Mouse (Mus musculus) heart, embryonic 15.5 days (tissue): ENCODE measurements around the gene Smim24. TPM values are rescaled to one million over a fixed set of nuclear protein-coding genes. Genes with fewer than 3 reads are reported as not detected.

Experiments used
- ATAC-seq: fragments of 200-750 bp; cut with Nextera tagmentation; replicated peaks from 2 replicates; pipeline ENCODE4 v1.8.0; 2017; ENCODE audit warnings: low read depth, moderate TSS enrichment; ENCODE audit not compliant: insufficient number of reproducible peaks, insufficient read depth, low FRiP score
- H3K27ac ChIP-seq: fragments of 300-500 bp; sonication (generic); 2 replicates; pipeline ENCODE4 v1.5.1; 2015; ENCODE audit warnings: mild to moderate bottlenecking, inconsistent platforms
- H3K27me3 ChIP-seq: fragments of 300-500 bp; sonication (generic); 2 replicates; pipeline ENCODE4 v1.6.1; 2015; ENCODE audit warnings: inconsistent platforms
- H3K36me3 ChIP-seq: fragments of 300-500 bp; sonication (generic); 2 replicates; pipeline ENCODE4 v1.6.1; 2015; ENCODE audit warnings: mild to moderate bottlenecking, inconsistent platforms
- H3K4me1 ChIP-seq: fragments of 300-500 bp; sonication (generic); replicated peaks from 2 replicates; pipeline ENCODE4 v1.6.1; 2015; ENCODE audit warnings: inconsistent platforms
- H3K4me2 ChIP-seq: fragments of 300-500 bp; sonication (generic); 2 replicates; pipeline ENCODE4 v1.6.1; 2015; ENCODE audit warnings: inconsistent platforms, mild to moderate bottlenecking, moderate library complexity
- H3K4me3 ChIP-seq: fragments of 300-500 bp; sonication (generic); 2 replicates; pipeline ENCODE4 v1.5.1; 2015; ENCODE audit warnings: mild to moderate bottlenecking, inconsistent platforms
- H3K9ac ChIP-seq: fragments of 300-500 bp; sonication (generic); 2 replicates; pipeline ENCODE4 v1.6.1; 2015; ENCODE audit warnings: mild to moderate bottlenecking, inconsistent platforms
- H3K9me3 ChIP-seq: fragments of 300-500 bp; sonication (generic); replicated peaks from 2 replicates; pipeline ENCODE4 v1.6.1; 2016; ENCODE audit warnings: inconsistent platforms
- WGBS: fragments of 180-500 bp; shearing (Covaris S2); methylation state at CpG from one replicate; pipeline ENCODE4 v1.1.7; 2015; ENCODE audit warnings: mixed read lengths; 5-methylcytosine and 5-hydroxymethylcytosine counted together
- polyA plus RNA-seq: library from polyadenylated mRNA; unstranded; fragments of >200 nt; fragmentation: Nextera tagmentation; extraction: Ambion mirVana; gene quantifications from 2 replicates; pipeline ENCODE4 v1.2.1, GENCODE M21; 2015

The Smim24 gene
- polyA plus RNA-seq, 1 experiment from 2014 or later: 4.1 TPM

GRCm38 (mm10) chr10:81366477-81367206, 26.2 kb upstream of the Smim24 start:
- no peak overlapping the region for H3K4me3 ChIP-seq
- ATAC-seq: no peak
- H3K9ac ChIP-seq: no peak overlapping the region
- H3K4me1 ChIP-seq: peaks cover 52% of the 10 kb centered on the region
- H3K27ac ChIP-seq: peak overlapping the region; percentile 93
- WGBS: 69% methylated on average over 6 of the region's 6 CpGs
- H3K9me3 ChIP-seq: no peaks in the 10 kb centered on the region
- H3K36me3 ChIP-seq: peaks cover 50% of the 10 kb centered on the region
- H3K27me3 ChIP-seq: no peaks in the 10 kb centered on the region
- no peak overlapping the region for H3K4me2 ChIP-seq

- 89% methylated on average over 6 of the region's 6 CpGs for WGBS
- Histone ChIP-seq H3K27ac (no peak overlapping the region), H3K4me3 (no peak overlapping the region), H3K27me3 (no peaks in the 10 kb centered on the region), H3K36me3 (peaks cover 53% of the 10 kb centered on the region), H3K4me2 (no peak overlapping the region), H3K9me3 (no peaks in the 10 kb centered on the region), H3K9ac (no peak overlapping the region), H3K4me1 (peaks cover 48% of the 10 kb centered on the region)
- no peak for ATAC-seq
Observed at GRCm38 (mm10) chr10:81367207-81367495, 25.7 kb upstream of the Smim24 start.

GRCm38 (mm10) chr10:81375322-81375721, 17.5 kb upstream of the Smim24 start:
- WGBS: 89% methylated on average over 10 of the region's 10 CpGs
- no peak for ATAC-seq
- peaks cover 43% of the 10 kb centered on the region for H3K36me3 ChIP-seq
- H3K4me1 ChIP-seq: peaks cover 30% of the 10 kb centered on the region
- no peak overlapping the region for H3K9ac ChIP-seq
- H3K27ac ChIP-seq: no peak overlapping the region
- no peak overlapping the region for H3K4me2 ChIP-seq
- H3K9me3 ChIP-seq: no peaks in the 10 kb centered on the region
- H3K4me3 ChIP-seq: no peak overlapping the region
- no peaks in the 10 kb centered on the region for H3K27me3 ChIP-seq

- no peak for ATAC-seq
- Histone ChIP-seq H3K27me3 (no peaks in the 10 kb centered on the region), H3K4me2 (peak overlapping the region; percentile 89), H3K36me3 (peaks cover 28% of the 10 kb centered on the region; the same call in 1 of the 2 replicates), H3K9me3 (no peaks in the 10 kb centered on the region), H3K27ac (peak overlapping the region; percentile 77), H3K4me3 (peak overlapping the region; percentile 93), H3K9ac (peak overlapping the region; percentile 98), H3K4me1 (peaks cover 30% of the 10 kb centered on the region)
- 35% methylated on average over 6 of the region's 6 CpGs for WGBS
Observed at GRCm38 (mm10) chr10:81376561-81377361, 16.1 kb upstream of the Smim24 start.

- Histone ChIP-seq H3K4me3 (peak overlapping the region; percentile 93), H3K4me1 (peaks cover 36% of the 10 kb centered on the region), H3K36me3 (peaks cover 26% of the 10 kb centered on the region; the same call in 1 of the 2 replicates), H3K27me3 (no peaks in the 10 kb centered on the region), H3K9me3 (no peaks in the 10 kb centered on the region), H3K27ac (peak overlapping the region; percentile 77), H3K4me2 (peak overlapping the region; percentile 89), H3K9ac (peak overlapping the region; percentile 98)
- ATAC-seq: no peak
- 48% methylated on average over 2 of the region's 2 CpGs for WGBS
Observed at GRCm38 (mm10) chr10:81377362-81377664, 15.5 kb upstream of the Smim24 start.

GRCm38 (mm10) chr10:81377793-81378552, 14.9 kb upstream of the Smim24 start, which contains the start of gene Fzr1:
Fzr1 (minus strand) TSS chr10:81378516.
- peaks cover 21% of the 10 kb centered on the region; the same call in 1 of the 2 replicates for H3K36me3 ChIP-seq
- H3K27me3 ChIP-seq: no peaks in the 10 kb centered on the region
- H3K4me3 ChIP-seq: peak within 1 kb of the TSS; percentile 93
- peak within 1 kb of the TSS; percentile 98 for H3K9ac ChIP-seq
- H3K4me1 ChIP-seq: peaks cover 39% of the 10 kb centered on the region
- 0 out of 2 replicates have a peak, but pooled peaks have one; percentile 8 for ATAC-seq
- H3K4me2 ChIP-seq: peak within 1 kb of the TSS; percentile 89
- 1% methylated on average over 48 of the region's 59 CpGs for WGBS
- H3K9me3 ChIP-seq: no peaks in the 10 kb centered on the region
- H3K27ac ChIP-seq: peak within 1 kb of the TSS; percentile 77

- Histone ChIP-seq H3K27me3 (no peaks in the 10 kb centered on the region), H3K36me3 (peaks cover 14% of the 10 kb centered on the region; the same call in 1 of the 2 replicates), H3K4me1 (peaks cover 39% of the 10 kb centered on the region), H3K4me3 (peak overlapping the region; percentile 93), H3K9ac (peak overlapping the region; percentile 60), H3K9me3 (no peaks in the 10 kb centered on the region), H3K27ac (peak overlapping the region; percentile 77), H3K4me2 (peak overlapping the region; percentile 89)
- WGBS: under 1% methylated on average over 46 of the region's 46 CpGs
- peak; percentile 93 for ATAC-seq
Observed at GRCm38 (mm10) chr10:81378553-81379182, 14.2 kb upstream of the Smim24 start.

- Histone ChIP-seq H3K27ac (peak overlapping the region; percentile 68), H3K9ac (peak overlapping the region; percentile 60), H3K27me3 (no peaks in the 10 kb centered on the region), H3K4me1 (peaks cover 39% of the 10 kb centered on the region), H3K4me3 (peak overlapping the region; percentile 93), H3K4me2 (peak overlapping the region; percentile 79), H3K36me3 (peaks cover 11% of the 10 kb centered on the region; the same call in 1 of the 2 replicates), H3K9me3 (no peaks in the 10 kb centered on the region)
- no peak for ATAC-seq
- WGBS: 58% methylated on average over 3 of the region's 3 CpGs
Observed at GRCm38 (mm10) chr10:81379183-81379553, 13.7 kb upstream of the Smim24 start.

- Histone ChIP-seq H3K9ac (no peak overlapping the region), H3K27me3 (no peaks in the 10 kb centered on the region), H3K27ac (no peak overlapping the region), H3K4me1 (peaks cover 39% of the 10 kb centered on the region), H3K36me3 (peaks cover 8% of the 10 kb centered on the region; the same call in 1 of the 2 replicates), H3K9me3 (no peaks in the 10 kb centered on the region), H3K4me3 (no peak overlapping the region), H3K4me2 (no peak overlapping the region)
- ATAC-seq: no peak
- 82% methylated on average over 6 of the region's 6 CpGs for WGBS
Observed at GRCm38 (mm10) chr10:81379809-81380378, 13.0 kb upstream of the Smim24 start.

GRCm38 (mm10) chr10:81382039-81382438, 10.8 kb upstream of the Smim24 start:
- Histone ChIP-seq H3K9ac (no peak overlapping the region), H3K9me3 (no peaks in the 10 kb centered on the region), H3K4me3 (no peak overlapping the region), H3K36me3 (peaks cover 9% of the 10 kb centered on the region), H3K27ac (peak overlapping the region; percentile 11), H3K4me1 (peaks cover 34% of the 10 kb centered on the region), H3K27me3 (no peaks in the 10 kb centered on the region), H3K4me2 (no peak overlapping the region)
- 23% methylated on average over 5 of the region's 5 CpGs for WGBS
- no peak for ATAC-seq
